Mouse (Mus musculus) liver, adult (tissue): ENCODE measurements around the gene 1700028K03Rik.

Experiments
- GATA4 ChIP-seq: IDR thresholded peaks from 2 replicates; pipeline ENCODE4 v1.6.1; 2014; ENCODE audit warnings: mild to moderate bottlenecking, low read length; ENCODE audit not compliant: insufficient replicate concordance

Gene 1700028K03Rik

DNA sequence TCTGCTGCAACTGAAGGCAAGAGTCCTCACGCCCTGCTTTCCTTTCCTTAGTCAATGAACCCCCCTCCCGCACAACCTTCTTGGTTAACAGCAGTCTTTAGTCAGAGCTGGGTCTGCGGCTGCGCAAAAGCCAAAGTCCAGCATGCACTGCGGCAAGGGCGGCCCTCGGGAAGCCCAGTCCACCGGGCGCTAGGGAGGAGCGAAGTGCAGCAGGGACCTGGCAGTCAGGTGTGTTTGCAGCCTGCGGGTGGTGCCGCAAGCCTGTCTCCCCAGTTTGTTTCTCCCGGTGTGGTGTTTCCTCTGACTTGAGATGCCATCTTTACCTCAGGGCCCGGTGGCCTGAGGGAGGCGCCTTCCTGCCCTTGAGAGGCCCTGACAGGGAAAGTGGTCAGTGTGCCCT is at the start of gene 1700028K03Rik:
Gene 1700028K03Rik, plus strand, starts transcription at position 129 of the 400 bp plus-strand sequence.
- no peak for TF ChIP-seq GATA4

DNA sequence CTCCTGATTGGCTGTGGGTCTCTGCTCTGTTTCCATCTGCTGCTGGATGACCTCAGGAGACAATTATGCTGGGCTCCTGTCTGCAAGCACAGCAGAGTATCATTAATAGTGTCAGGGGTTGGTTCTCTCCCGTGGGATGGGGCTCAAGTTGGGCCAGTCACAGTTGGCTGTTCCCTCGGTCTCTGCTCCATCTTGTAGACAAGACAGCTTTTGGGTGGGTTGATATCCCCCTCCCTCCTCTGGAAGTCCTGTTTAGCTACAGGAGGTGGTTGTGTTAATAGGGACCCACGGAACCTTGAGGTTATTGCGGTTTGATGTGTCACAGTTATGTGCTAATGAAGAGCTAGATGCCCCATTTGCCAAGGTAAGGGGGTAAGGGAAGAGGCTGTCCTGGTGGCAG is 45.5 kb upstream of the 1700028K03Rik start:
- TF ChIP-seq GATA4, result no peak

DNA sequence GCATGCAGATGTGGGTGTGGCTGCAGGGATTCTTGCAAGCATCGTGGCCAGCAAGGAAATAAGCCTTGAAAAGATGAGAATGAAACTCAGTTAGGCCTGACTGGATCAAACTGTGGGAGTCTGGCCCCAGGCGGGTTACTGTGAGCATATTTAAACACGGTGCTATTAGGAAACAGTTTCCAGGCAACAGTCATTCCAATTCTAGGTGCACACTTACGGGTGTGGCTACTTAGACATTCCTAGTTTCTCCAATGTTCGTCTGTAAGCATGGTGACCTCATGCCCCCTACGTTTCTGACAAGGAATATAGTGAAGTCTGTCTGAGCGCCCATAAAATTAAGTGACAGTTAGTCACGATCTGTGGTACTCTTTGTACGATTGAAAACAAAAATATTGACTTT is 43.5 kb upstream of the 1700028K03Rik start:
- TF ChIP-seq GATA4, result no peak

DNA sequence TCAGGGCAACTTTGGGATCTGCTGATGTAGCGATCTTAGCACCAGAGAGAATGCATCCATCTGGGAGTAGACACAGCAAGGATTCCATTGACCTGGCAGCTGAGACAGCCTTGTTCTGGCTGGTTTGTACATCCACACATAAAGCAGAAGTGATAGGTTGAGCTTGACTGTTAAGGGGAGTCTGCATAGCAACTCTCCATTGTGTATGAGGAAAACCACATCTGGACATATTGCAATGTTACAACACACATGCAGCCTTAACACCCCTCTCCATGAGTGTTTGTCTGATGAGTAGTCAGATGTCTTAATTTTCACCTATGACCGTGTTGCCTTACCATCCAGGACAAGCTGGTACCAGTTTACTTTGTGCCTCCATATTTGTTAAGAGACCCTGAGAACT is 42.0 kb upstream of the 1700028K03Rik start:
- TF ChIP-seq GATA4, result no peak

DNA sequence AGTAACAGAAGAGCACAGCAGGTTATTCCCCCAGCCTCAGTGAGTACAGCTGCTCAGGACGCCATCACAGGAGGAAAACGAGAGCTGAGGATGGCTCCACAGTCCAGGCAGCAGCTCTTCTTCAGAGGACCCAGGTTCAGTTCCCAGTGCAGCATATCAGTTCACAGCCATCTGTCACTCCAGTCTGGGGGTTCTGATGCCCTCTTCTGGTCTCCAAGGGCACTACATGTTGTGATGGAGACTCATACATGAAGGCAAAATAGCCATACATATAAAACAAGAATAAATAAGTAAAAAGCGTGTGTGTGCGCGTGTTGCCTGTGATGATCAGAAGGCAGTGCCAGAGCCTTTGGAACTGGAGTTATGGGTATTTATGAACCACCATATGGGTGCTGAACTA is 39.8 kb upstream of the 1700028K03Rik start:
- no peak for TF ChIP-seq GATA4

DNA sequence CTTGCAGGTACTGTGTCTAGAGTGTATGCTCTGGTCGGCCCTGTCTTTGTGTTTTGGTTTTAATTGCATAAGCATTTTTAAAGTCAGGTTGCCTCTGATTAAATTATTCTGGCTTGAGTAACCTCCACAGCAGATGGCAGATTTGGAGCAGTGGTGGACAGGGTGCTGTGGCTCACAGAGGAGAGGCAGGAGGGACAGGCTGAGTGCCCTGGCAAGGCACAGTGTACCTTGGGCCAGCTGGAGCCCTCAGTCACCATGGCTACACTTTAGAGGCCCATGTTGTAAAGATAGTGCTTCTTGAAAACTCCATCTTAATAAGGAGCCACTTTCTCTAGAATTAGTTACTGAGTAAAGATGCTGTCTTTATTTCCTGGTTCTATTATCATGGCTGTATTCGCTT is 38.5 kb upstream of the 1700028K03Rik start:
- TF ChIP-seq GATA4, result no peak

DNA sequence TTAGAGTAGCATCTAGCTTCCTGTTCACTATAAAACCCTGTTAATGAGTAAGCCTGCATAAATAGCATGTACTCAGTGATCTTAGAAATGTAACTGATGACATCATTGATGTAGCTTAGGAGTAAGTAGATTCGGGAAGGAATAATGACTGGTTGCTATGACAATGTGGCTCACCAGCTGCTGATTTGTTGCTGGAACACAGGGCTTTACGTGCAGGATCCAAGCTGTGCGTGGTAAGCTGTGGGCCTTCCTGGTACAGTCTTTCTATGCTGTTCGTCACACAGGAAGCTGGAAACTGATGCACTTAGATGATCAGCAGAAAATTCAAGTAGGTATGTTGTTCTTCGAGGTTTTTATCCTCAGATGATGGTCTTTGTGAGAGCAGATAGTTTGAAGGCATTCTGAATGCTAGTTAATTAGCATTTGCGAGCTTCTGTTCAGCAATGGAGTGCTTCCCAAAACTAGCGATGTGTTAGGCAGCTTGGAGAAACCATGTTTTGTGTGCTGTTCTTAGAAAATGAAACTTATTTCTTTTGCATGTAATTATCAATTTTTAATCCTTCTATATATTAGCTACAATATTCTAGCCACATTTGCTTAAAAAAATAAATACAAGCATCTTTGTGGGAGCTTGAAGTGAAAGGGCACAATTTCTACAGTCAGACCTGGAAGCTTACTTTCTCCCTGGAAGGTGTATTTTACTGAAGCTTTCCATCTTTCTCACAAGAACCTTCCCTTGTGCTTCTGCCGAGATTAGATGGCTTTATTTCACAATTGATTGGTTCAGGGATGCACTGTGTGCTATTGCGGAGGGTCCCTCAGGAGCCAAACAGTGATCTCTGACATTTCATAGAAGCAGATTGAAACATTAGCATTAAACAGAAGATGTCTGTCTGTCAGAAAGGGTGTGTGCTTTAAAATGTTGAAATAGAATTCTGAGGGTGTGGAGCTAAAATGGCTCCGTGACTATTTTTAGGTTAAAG is 36.7 kb upstream of the 1700028K03Rik start:
- TF ChIP-seq GATA4, result no peak

DNA sequence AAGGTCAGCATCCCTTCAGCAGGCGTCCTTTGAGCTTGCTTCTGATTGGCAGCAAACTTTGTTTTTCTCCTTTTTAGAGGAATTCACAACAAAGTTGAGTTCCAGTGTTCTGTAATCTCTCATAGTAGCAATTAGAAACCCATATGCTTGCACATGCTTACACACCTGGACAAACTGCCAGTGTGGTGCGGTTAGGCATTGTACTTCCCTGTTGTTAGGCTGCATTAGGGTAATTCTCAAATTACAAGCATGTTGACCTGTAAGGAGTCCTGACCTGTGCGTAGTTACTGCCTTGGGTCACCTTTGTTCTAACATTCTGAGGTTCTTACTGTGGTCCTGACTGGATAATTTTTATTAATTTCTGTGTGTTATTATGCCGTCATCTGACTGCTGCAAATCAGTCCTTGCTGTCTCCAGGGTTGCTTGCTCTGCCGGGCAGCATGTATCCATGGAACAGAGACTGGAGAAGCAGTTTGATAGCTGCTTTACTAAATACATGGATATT is 35.7 kb upstream of the 1700028K03Rik start:
- TF ChIP-seq GATA4, result no peak

DNA sequence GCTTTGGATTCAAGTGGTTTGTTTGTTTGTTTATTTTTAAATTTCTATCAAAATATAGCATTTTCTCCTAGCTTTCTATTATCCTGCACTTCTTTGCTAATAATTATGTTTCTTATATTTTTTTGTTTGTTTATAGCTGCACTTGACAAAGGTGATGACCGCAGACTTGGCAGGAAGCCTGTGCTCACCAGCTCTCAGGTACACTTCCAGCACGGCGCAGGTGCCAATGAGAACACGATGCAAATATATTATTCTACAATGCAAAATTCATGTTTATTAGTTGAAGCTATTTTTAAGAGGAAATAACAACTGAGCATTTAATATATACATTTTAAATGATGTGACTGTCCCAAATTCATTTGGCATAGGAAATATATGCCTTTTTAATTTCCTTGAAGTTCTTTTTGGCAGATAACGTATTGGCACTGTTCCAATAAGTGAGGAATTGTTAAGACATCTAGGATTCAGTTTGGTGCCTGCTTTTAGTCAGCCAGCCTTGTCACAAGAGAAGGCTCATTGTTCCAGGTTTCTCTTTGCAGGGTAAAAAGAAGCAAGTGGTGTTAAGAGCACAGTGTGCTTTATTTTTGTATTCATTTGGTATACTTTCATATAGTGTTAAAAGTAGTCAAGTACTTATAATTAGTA is 34.5 kb upstream of the 1700028K03Rik start:
- TF ChIP-seq GATA4, result no peak

DNA sequence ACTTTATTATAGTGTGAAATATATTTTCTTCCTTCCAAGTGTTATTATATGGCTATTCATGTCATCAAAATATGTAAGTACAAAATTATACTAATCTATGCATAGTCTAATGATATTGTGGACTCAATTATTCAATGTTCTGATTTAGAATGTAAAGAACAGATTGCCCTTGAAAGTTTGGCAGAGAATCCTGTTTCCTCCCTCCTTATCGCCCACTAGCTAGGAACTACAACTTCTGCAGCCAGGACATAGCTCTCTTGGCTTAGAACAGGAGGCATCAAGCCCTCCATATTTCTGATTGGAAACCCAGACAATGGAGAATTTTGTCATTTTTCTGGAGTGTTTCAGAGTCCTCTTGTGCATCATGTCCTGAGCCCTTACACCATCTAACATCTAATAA is 33.8 kb upstream of the 1700028K03Rik start:
- no peak for TF ChIP-seq GATA4

DNA sequence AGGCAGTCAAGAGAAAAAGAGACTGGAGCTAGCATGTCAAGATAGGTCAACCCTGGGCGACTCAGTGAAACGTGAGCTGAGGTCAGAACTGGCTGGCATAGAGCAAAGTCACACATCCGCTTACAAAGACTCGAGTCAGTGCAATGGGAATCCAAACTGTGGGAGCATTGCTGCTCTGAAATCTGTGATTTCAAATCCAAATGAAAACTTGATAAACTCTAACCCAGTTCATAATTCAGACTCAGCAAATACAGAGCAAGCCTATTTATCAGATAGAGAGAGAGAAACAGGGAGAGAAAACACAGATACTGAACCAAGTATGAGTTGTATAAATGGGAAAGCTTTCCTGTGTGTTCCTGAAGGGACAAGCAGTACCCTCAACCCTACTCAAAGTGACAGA is 27.2 kb upstream of the 1700028K03Rik start, which contains the start of gene Gm42669:
Gene Gm42669, plus strand, starts transcription at position 301 of the 400 bp plus-strand sequence.
- TF ChIP-seq GATA4, result no peak

DNA sequence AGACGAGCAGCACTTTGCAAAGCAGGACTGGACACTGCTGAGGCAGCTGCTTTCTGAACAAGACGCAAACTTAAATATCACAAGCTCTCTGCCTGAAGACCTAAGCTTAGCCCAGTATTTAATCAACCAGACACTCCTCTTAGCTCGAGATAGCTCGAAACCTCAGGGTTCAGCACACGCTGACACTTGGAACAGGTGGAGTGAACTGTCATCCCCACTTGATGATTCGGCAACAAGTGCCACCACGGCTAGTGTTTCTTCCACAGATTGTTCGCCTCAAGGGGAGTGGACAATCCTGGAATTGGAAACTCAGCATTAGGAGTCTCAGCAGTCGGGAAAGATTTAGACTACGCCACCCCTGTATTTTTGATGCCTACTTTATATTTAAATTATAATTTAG is 24.0 kb upstream of the 1700028K03Rik start:
- no peak for TF ChIP-seq GATA4

DNA sequence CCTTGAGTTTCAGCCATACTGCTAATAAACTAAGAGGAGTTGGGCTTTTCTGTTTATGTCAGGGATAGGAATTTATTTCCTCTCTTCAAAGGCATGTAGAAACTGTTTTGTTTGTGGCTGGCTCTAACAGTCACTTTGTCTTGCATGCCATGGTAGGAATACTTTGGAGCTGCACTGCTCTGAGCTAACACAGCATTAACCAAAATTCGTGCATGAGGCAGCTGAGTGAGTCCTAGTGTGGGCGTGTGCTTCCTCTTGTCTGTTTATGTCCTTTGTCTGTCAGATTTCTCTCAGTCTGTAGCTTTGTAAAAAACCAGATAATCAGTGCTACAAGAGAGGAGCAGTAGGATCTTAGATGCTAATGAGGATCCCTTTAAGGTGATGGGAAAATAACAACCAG is 23.2 kb upstream of the 1700028K03Rik start:
- TF ChIP-seq GATA4, result no peak

DNA sequence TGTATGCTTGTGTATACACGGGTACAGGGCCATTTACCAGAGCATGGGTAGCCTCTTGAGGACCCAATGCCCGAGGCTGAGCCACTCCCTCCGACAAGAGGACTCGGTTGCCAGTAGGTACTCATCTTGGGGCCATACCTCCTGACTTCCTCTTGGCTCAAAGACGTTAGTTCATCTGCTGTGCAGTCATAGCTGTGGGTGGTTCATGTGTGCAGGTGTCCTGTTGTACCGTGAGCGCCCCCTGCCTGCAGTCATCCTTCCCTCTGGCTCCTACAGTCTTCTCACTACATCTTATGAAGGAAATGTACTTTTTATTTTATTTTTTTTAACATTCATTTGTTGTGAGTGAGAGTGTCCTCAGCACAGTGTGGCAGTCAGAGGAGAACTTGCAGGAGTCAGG is 20.9 kb upstream of the 1700028K03Rik start:
- TF ChIP-seq GATA4, result no peak

DNA sequence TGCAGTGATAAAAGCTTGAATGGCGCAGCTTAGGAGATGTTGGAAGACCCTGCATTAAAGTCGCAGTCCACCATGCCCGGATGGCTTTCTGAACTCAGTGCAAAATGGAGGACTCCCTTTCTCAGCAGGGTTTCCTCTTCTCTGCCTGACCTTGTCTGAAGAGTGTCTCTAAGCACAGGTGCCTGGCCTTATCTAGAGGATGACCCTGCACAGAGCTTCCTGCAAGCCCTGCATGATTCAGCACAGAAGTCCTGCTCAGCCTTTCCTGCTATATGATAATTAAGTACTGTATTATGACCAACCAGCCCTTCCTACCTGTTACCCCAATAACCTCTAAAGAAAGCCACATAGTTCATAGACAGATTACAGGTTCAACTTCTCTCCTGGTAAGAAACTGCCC is 19.1 kb upstream of the 1700028K03Rik start:
- TF ChIP-seq GATA4, result no peak

DNA sequence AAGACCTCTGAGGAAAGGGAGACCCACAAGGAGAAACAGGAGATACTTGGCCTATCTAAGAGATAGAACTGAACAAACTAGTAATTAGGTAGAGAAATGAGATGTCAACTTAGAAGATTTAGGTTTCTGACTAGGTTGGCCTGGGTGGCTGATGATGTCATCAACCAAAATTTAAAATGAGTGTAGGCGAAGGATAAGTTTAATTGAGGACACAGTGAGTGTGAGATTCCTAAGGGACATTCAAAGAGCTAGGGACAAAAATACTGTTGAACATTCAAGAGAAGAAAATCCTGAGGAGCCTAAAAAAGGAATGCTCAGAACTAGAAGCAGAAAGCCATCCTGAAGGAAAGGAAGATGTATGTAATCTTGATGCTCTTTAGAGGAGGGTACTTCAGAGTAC is 18.4 kb upstream of the 1700028K03Rik start:
- no peak for TF ChIP-seq GATA4
